Mouse (Mus musculus) midbrain, embryonic 12.5 days (tissue): Measurements from ENCODE around the gene Psma3. TPM values are rescaled to one million over a fixed set of nuclear protein-coding genes. Genes with fewer than 3 reads are reported as not detected.

Source experiments
- ATAC-seq: fragments of 200-750 bp; cut with Nextera tagmentation; 2 replicates; pipeline ENCODE4 v1.8.0; 2017; ENCODE audit warnings: low read depth, moderate TSS enrichment, moderate library complexity; ENCODE audit not compliant: low FRiP score
- H3K27ac ChIP-seq: fragments of 300-500 bp; sonication (generic); replicated peaks from 2 replicates; pipeline ENCODE4 v1.5.1; 2016; ENCODE audit warnings: mild to moderate bottlenecking
- H3K27me3 ChIP-seq: fragments of 300-500 bp; sonication (generic); 2 replicates; pipeline ENCODE4 v1.6.1; 2016; ENCODE audit warnings: mild to moderate bottlenecking
- H3K36me3 ChIP-seq: fragments of 300-500 bp; sonication (generic); 2 replicates; pipeline ENCODE4 v1.6.1; 2016
- H3K4me1 ChIP-seq: fragments of 300-500 bp; sonication (generic); 2 replicates; pipeline ENCODE4 v1.6.1; 2016
- H3K4me2 ChIP-seq: fragments of 300-500 bp; sonication (generic); replicated peaks from 2 replicates; pipeline ENCODE4 v1.6.1; 2016; ENCODE audit warnings: mild to moderate bottlenecking, moderate library complexity
- H3K4me3 ChIP-seq: fragments of 300-500 bp; sonication (generic); 2 replicates; pipeline ENCODE4 v1.5.1; 2016; ENCODE audit warnings: mild to moderate bottlenecking
- H3K9ac ChIP-seq: fragments of 300-500 bp; sonication (generic); replicated peaks from 2 replicates; pipeline ENCODE4 v1.6.1; 2016; ENCODE audit warnings: mild to moderate bottlenecking, moderate library complexity
- H3K9me3 ChIP-seq: fragments of 300-500 bp; sonication (generic); 2 replicates; pipeline ENCODE4 v1.6.1; 2016; ENCODE audit warnings: mild to moderate bottlenecking
- WGBS: fragments of 180-500 bp; shearing (Covaris S2); methylation state at CpG from one replicate; pipeline ENCODE4 v1.1.7; 2016; 5-methylcytosine and 5-hydroxymethylcytosine counted together
- polyA plus RNA-seq: library from polyadenylated mRNA; unstranded; fragments of >200 nt; fragmentation: Nextera tagmentation; extraction: Ambion mirVana; gene quantifications from 2 replicates; pipeline ENCODE4 v1.2.1, GENCODE M21; 2016

The Psma3 gene
- polyA plus RNA-seq, 1 experiment from 2014 or later: 533 TPM

DNA sequence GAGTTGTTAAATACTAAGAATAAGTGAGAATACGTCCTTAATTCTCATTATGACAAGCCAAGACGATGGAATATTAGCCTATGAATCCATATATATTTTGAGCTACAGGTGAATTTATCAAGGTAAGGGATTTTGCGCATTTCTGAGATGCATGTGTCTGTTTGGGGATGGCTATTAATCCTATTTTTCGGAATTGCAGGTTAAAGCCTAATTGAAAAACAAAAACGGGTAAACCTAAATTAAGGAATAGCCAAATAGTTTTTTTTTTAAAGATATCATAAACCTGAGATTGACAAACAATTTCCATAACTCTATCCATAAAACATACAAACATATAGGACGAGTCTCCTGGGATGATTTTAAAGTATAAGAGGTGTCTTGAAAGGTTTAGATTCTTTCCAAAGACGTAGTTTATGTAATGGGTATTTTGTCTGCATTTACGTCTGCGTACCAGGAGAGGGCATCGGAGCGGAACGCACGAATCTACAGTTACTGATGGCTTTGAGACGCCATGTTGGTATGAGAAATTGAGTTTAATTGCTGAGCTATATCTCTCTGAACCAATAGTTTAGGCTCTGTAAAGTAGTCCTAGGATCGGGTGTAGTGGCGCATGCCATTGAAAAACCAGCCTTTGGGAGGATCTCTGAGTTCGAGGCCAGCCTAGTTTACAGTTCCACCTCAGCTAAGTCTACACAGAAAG, 4.8 kb upstream of the Psma3 start:
- Histone ChIP-seq H3K9me3 (no peaks in the 10 kb centered on the region), H3K27ac (0 out of 2 replicates have a peak overlapping the region, but pooled peaks have one; percentile 26), H3K36me3 (no peaks in the 10 kb centered on the region), H3K27me3 (no peaks in the 10 kb centered on the region), H3K4me3 (peak overlapping the region; percentile 36), H3K4me1 (no peaks in the 10 kb centered on the region), H3K4me2 (peak overlapping the region; percentile 45), H3K9ac (no peak overlapping the region)
- ATAC-seq: no peak
- whole genome bisulfite sequencing: 5% methylated on average over 17 of the region's 17 CpGs

DNA sequence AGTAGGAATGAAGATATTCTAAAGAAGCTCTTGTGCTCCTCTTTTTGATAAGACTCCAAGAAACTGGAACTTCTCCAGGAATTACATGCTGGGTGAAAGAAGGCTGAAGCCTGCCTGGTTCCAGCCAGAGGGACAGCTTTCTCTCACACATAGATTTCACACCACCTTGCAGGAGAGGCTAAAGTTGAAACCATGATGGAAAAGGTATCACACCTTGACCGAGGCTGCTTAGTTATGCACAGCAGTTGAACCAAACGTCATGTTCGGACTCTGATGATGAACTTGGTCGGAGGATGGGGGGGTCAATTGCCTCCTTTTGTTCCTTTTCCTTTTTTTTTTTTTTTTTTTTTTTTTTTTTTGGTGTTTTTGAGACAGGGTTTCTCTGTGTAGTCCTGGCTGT, 590 bp upstream of the Psma3 start:
- Histone ChIP-seq H3K4me3 (no peak overlapping the region), H3K4me1 (peaks cover 12% of the 10 kb centered on the region), H3K9me3 (no peaks in the 10 kb centered on the region), H3K36me3 (peaks cover 1% of the 10 kb centered on the region; the same call in 1 of the 2 replicates), H3K4me2 (peak overlapping the region; percentile 44; the same call in 1 of the 2 replicates), H3K9ac (no peak overlapping the region), H3K27ac (no peak overlapping the region), H3K27me3 (no peaks in the 10 kb centered on the region)
- 88% methylated on average over 4 of the region's 4 CpGs for WGBS
- no peak for ATAC-seq

DNA sequence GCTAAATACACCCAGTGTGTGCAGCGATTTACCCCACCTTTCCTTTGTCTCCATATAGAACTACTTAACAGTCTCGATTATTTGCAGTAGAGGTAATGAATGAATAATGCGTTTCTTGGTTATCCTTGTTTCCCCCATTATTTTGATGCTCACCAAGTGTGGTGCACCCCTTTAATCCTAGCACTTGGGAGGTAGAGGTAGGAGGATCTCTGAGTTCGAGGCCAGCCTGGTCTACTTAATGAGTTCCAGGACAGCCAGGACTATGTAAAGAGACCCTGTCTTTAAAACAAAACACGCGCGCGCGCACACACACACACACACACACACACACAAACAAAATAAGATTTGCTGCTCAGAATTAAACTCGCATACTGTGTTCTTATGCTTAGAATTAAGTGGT, 985 bp downstream of the Psma3 start:
- H3K27me3 ChIP-seq: no peaks in the 10 kb centered on the region
- 28% methylated on average over 10 of the region's 10 CpGs for WGBS
- H3K4me2 ChIP-seq: peak overlapping the region; percentile 70
- peak overlapping the region; percentile 94 for H3K9ac ChIP-seq
- peak overlapping the region; percentile 96 for H3K4me3 ChIP-seq
- ATAC-seq: no peak
- H3K9me3 ChIP-seq: no peaks in the 10 kb centered on the region
- peaks cover 14% of the 10 kb centered on the region for H3K36me3 ChIP-seq
- H3K27ac ChIP-seq: peak overlapping the region; percentile 94
- peaks cover 12% of the 10 kb centered on the region for H3K4me1 ChIP-seq

DNA sequence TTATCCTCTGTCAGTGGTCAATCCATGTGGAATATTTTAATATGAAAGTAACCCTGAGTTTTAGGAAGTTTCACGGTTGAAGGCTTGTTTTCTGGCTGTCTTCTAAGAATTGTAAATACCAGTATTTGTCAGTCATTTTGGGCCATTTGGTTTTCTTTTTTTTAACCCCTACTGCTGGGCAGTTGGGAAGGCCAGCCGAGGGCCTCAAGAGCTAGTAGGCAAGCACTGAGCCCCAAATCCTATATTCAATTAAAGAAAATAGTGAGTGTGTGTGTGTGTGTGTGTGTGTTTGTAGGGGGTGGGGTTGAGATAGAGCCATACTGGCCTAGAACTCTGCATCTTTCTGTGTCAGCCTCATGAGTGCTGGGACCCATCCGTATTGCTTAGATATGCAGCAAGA, 1.5 kb downstream of the Psma3 start:
- no peaks in the 10 kb centered on the region for H3K9me3 ChIP-seq
- peak overlapping the region; percentile 94 for H3K9ac ChIP-seq
- H3K4me1 ChIP-seq: peaks cover 12% of the 10 kb centered on the region
- H3K27ac ChIP-seq: no peak overlapping the region
- peaks cover 18% of the 10 kb centered on the region for H3K36me3 ChIP-seq
- 65% methylated on average over 3 of the region's 3 CpGs for WGBS
- H3K27me3 ChIP-seq: no peaks in the 10 kb centered on the region
- ATAC-seq: no peak
- H3K4me3 ChIP-seq: peak overlapping the region; percentile 96
- H3K4me2 ChIP-seq: peak overlapping the region; percentile 70

DNA sequence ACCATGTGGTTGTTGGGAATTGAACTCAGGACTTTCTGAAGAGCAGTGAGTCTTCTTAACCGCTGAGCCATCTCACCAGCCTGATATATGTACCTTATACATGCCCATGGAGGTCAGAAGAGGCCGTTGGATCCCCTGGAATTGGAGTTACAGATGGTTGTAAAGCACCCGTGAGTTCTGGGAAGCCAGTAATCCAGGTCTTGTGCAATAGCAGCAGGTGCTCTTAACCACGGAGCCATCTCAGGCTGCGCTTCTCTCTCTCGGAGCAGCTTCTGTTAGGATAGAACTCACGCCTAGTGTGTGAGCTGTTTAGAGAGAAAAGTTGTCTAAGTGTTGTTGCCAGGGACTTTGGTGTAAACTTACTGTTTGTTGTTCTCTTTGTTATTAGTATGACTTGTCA, 3.9 kb downstream of the Psma3 start:
- Histone ChIP-seq H3K27ac (no peak overlapping the region), H3K9ac (no peak overlapping the region), H3K4me2 (no peak overlapping the region), H3K4me3 (no peak overlapping the region), H3K9me3 (no peaks in the 10 kb centered on the region), H3K27me3 (no peaks in the 10 kb centered on the region), H3K36me3 (peaks cover 29% of the 10 kb centered on the region), H3K4me1 (peaks cover 12% of the 10 kb centered on the region)
- WGBS: 92% methylated on average over 7 of the region's 7 CpGs
- no peak for ATAC-seq

DNA sequence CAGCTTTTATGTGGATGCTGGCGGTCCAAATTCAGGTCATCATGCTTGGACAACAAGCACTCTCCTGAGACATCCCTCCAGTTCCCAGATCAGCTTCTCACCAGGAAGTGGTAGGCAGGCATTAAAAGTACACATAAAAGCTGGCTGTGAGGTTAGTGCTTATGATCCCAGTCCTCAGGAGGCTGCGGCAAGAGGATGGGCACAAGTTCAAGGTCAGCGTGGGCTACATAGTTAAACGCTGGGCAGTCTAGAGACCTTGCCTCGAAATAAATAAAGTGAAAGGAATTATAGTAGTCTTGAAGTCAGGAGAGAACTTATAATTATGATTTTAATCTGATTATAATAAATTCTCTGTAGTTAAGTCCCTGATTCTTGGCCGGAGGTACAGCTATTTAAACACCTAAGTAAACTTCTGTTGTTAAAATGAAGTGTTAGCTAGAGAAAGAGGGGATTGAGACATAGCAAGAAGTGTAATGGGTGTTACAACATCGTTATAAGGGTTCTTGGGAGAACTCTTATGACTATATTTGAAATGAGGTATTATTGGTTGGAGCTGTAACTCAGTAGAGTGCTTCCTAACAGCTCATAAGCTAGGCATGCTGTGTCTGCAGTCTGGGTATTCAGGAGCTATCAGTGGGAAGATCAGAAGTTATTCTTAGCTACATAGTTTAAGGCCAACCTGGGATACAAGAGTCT, 10.6 kb downstream of the Psma3 start:
- Histone ChIP-seq H3K27ac (no peak overlapping the region), H3K27me3 (no peaks in the 10 kb centered on the region), H3K4me2 (no peak overlapping the region), H3K4me1 (no peaks in the 10 kb centered on the region), H3K9ac (no peak overlapping the region), H3K36me3 (peaks cover 75% of the 10 kb centered on the region), H3K4me3 (no peak overlapping the region), H3K9me3 (no peaks in the 10 kb centered on the region)
- WGBS: 97% methylated on average over 7 of the region's 7 CpGs
- no peak for ATAC-seq

DNA sequence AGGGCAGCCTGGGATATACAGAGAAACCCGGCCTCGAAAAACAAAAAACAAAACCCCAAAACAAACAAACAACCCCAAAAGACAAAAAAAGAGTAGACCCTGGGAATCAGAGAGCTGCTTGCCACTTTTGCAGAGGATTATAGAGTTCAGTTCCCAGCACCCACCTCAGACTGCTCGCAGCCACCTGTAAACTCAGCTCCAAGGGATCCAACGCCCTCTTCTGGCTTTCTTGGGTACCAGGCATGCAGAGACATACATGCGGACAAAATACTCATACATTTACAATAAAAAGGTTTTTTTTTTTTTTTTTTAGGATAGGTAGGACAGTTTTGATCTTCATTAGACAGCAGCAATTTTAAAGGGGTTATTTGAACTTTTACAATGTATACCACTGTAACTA, 22.8 kb downstream of the Psma3 start:
- 88% methylated on average over 5 of the region's 5 CpGs for WGBS
- H3K4me3 ChIP-seq: no peak overlapping the region

DNA sequence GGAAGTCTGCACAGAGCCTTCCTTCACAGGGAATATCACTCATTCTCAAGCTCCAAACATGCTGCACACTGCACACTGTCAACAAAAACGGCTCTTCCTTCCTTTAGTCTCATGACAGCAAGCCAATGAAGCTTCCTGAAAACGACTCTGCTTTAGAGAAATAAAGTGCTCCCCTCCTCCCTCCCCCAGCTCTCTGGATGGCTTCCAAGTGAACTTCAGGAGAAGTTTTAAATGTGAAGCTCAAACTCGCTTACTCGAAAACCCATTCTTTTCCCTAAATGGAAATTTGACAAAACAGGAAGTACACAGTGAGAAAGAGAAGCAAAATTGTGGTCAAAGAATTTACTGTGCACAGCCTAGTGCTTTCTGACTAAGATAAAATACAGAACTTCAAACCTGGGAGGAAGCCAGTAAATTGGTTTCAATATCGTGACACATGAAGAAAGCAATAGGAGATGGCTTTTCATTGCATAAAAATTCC, 25.0 kb downstream of the Psma3 start:
- Histone ChIP-seq H3K4me3 (no peak overlapping the region), H3K36me3 (peaks cover 46% of the 10 kb centered on the region), H3K4me2 (no peak overlapping the region), H3K9ac (no peak overlapping the region), H3K27ac (no peak overlapping the region), H3K27me3 (no peaks in the 10 kb centered on the region), H3K9me3 (no peaks in the 10 kb centered on the region), H3K4me1 (no peaks in the 10 kb centered on the region)
- no peak for ATAC-seq
- 71% methylated on average over 5 of the region's 5 CpGs for WGBS

More for the DNA sequence above, 22.8 kb downstream of the Psma3 start:
- ATAC-seq: no peak
- H3K4me2 ChIP-seq: no peak overlapping the region
- H3K36me3 ChIP-seq: peaks cover 54% of the 10 kb centered on the region
- H3K27ac ChIP-seq: no peak overlapping the region
- H3K4me1 ChIP-seq: no peaks in the 10 kb centered on the region
- no peaks in the 10 kb centered on the region for H3K27me3 ChIP-seq
- H3K9ac ChIP-seq: no peak overlapping the region
- no peaks in the 10 kb centered on the region for H3K9me3 ChIP-seq

DNA sequence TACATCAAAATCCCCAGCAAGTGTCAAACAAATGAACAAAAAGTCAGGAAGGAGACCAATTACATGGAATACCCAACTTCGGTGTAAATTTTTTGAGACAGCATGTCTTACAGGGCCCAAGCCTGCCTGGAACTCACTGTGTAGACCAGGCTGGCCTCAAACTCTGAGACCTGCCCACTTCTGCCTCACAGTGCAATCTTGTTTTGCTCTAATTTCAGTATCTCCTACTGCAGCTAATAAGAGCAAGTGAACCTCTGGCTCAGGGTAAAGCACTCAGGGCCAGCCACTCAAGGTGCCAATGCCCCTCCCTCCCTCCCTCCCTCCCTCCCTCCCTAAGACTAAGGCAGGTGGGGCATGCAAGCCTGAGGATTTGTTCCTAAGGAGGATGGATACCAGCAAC, 25.9 kb downstream of the Psma3 start:
- Histone ChIP-seq H3K27ac (no peak overlapping the region), H3K4me3 (no peak overlapping the region), H3K4me2 (no peak overlapping the region), H3K36me3 (peaks cover 49% of the 10 kb centered on the region), H3K27me3 (no peaks in the 10 kb centered on the region), H3K9me3 (no peaks in the 10 kb centered on the region), H3K4me1 (no peaks in the 10 kb centered on the region), H3K9ac (no peak overlapping the region)
- WGBS: 77% methylated on average over 1 of the region's 1 CpGs
- ATAC-seq: no peak

DNA sequence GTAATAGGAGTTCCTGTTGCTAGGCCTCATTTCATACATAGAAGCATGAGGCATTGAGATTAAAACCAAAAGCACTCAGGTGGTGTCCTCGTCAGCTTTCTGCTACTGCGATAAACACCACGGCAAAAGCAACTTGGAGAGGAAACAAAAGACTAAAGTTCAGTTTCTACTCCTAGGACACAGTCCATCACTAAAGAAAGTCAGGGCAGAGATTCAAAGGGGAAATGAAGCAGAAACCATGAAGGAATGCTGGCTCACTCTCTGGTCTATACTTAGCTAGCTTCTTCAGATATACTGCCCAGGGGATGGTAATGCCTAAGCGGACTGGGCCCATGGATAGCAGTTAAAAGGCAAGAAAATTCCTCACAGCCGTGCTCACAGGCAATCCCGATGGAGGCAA, 27.0 kb downstream of the Psma3 start:
- WGBS: 82% methylated on average over 6 of the region's 6 CpGs

DNA sequence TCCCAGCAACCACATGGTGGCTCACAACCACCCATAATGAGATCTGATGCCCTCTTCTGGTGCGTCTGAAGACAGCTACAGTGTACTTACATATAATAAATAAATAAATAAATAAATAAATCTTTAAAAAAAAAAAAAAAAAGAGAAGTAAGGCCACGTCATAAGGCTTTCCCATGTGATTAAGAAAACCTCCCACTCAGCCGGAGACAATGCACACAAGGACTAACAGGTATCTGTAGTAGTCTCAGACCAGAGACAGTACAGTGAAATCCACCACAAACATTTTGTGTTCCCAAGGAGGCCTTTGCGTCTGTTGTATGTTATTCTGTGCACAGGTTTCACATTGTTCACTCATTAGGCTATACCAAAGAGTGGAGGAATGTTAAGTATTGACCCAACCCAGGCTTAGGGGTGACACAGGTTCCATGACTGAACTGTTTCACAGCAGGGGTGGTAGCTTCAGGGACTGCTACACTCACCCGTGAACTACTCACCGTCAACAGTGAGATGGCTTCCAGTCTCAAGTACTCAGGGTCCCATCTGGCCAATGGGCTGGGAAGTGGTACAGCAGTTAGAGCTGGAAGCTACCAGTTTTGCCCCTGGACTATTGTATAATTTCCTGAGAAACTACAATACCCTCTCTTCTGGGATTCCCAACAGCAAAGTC, 29.5 kb downstream of the Psma3 start:
- Histone ChIP-seq H3K9me3 (no peaks in the 10 kb centered on the region), H3K4me1 (no peaks in the 10 kb centered on the region), H3K4me3 (no peak overlapping the region), H3K4me2 (no peak overlapping the region), H3K9ac (no peak overlapping the region), H3K27ac (no peak overlapping the region), H3K36me3 (peaks cover 56% of the 10 kb centered on the region), H3K27me3 (no peaks in the 10 kb centered on the region)
- 91% methylated on average over 5 of the region's 6 CpGs for WGBS
- ATAC-seq: no peak

More for the DNA sequence above, 27.0 kb downstream of the Psma3 start:
- ATAC-seq: no peak
- Histone ChIP-seq H3K36me3 (peaks cover 47% of the 10 kb centered on the region), H3K9me3 (no peaks in the 10 kb centered on the region), H3K9ac (no peak overlapping the region), H3K27ac (no peak overlapping the region), H3K4me1 (no peaks in the 10 kb centered on the region), H3K27me3 (no peaks in the 10 kb centered on the region), H3K4me3 (no peak overlapping the region), H3K4me2 (no peak overlapping the region)

DNA sequence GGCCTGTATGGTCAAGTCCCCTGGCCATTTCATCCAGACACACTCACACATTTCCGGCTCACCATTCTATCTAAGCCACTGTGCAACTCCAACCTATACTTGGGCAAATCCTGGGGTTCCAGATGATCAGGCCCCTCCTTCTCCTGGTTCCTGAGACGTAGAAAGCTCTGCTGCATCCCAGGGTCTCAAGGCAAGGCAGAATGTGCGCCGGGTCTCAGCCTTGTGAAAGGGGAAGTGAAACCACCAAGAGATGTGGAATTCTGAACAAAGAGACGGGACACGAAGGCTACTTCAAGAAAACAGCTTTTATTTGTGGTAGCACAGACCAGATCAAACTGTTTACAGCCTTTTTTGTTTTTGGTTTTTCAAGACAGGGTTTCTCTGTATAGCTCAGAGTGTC, 31.7 kb downstream of the Psma3 start:
- no peak overlapping the region for H3K4me2 ChIP-seq
- H3K9ac ChIP-seq: no peak overlapping the region
- peaks cover 56% of the 10 kb centered on the region for H3K36me3 ChIP-seq
- no peaks in the 10 kb centered on the region for H3K9me3 ChIP-seq
- no peak overlapping the region for H3K27ac ChIP-seq
- no peaks in the 10 kb centered on the region for H3K4me1 ChIP-seq
- 94% methylated on average over 6 of the region's 6 CpGs for WGBS
- no peak for ATAC-seq
- no peak overlapping the region for H3K4me3 ChIP-seq
- H3K27me3 ChIP-seq: no peaks in the 10 kb centered on the region
